Mouse (Mus musculus) layer of hippocampus, postnatal 10 days (tissue): Measurements from ENCODE around the gene Tlx2. TPM values are rescaled to one million over a fixed set of nuclear protein-coding genes. Genes with fewer than 3 reads are reported as not detected.
A peak's percentile ranks its signal among the peaks of the same experiment; 100 is the strongest.

Experiments used
- DNase-seq, 2 experiments: peaks; one replicate each; pipeline ENCODE4 v3.0.0; 2021; ENCODE audit warnings: low spot score in 2 of 2
- long read RNA-seq: library from polyadenylated mRNA; stranded (forward); transcript quantifications from one replicate; pipeline ENCODE4 v2.0.0, GENCODE M21; 2023
- total RNA-seq, 2 experiments: library from RNA; stranded (reverse); gene quantifications; 2 replicates each; pipeline ENCODE4 v1.2.3; 2021

Gene Tlx2
- not detected for total RNA-seq
- long read RNA-seq: 0 reads

DNA sequence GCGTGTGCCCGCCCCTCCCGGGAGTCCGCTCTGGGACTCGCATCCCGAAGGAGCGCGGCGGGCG lies at the start of gene Tlx2:
Gene Tlx2 (minus strand): TSS at position 47 of the 64 bp plus-strand sequence.
- no peak for DNase-seq

DNA sequence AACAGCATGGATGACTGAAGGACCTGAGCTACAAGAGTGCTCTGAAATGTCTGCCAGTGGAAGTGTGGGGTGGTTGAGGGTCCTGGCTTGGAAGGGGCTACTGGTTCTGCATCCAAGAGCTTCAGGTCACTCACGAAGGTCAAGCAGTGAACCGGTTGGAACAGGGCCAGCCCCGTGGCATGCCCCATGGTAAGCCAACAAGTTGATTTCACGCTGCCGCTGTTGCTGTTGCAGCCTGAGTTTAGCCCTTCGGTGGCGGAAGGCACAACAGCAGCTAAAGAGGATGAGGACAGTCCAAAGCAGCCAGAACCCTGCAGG lies 49.6 kb upstream of the Tlx2 start:
- DNase-seq: no peak

DNA sequence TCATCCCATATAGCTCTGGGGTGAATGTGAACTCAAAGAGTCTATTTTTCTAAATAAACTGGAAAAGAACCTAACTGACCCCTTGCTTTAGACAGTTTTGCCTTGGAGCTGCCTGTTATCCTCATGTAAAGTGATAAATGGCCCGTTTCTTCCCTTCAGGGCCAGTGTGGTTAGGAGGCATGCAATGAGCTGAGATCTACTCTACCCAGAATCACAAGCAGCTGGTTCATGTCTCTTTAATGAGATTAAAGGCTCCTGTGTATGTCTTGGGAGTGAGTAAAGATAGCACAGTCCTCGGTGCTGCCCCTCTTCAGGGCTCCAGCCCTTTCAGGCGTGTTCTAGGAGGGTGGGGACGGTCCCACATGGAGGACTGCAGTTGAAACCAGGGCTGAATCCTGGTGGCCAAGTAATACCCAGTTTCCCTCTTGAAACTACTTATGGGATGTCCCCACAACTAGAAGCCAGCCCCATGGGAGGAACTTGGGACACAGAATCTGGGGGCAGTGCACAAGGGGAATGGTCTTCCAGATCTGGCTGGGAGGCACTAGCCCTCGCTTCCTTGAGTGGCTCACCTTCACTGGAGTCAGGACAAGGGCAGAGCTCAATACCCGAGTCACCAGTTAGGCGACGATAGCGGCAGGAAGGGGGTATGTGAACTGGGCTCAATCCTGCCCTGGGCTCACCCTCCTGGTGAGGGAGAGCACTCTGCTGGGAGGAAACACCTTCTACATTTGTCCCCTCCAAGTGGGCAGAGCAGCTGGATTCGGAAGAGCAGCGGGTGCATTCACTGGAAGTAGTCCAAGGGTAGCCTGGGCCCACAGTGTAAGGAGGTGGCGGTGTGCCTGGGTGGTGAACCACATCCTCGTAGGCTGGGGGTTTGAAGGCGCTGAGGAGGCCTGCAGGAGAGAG lies 49.0 kb upstream of the Tlx2 start:
- DNase-seq: no peak

DNA sequence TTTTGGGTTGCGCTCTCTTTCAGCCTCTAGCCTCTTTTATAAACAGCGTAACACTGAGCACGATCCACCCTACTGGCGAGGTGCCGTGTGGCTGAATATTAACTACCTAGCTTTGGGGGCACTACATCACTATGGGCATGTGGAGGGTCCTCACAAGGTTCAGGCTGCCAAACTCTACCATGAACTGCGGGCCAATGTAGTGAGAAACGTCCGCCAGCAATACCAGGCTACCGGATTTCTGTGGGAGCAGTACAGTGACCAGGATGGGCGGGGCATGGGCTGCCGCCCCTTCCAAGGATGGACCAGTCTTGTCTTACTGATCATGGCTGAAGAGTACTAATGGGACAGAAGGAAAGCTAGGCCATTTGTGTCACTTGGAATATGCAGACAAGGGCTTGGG lies 48.3 kb upstream of the Tlx2 start:
- no peak for DNase-seq

DNA sequence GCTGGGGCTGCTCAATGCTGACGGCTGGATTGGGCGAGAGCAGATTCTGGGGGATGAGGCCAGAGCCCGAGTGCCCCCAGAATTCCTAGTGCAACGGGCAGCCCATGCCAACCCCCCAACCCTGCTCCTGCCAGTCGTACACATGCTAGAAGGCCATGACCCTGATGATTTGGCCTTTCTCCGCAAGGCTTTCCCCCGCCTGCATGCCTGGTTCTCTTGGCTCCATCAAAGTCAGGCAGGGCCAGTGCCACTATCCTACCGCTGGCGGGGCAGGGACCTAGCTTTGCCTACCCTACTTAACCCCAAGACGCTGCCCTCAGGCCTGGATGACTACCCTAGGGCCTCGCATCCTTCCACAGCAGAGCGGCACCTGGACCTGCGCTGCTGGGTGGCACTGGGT lies 47.5 kb upstream of the Tlx2 start:
- no peak for DNase-seq

DNA sequence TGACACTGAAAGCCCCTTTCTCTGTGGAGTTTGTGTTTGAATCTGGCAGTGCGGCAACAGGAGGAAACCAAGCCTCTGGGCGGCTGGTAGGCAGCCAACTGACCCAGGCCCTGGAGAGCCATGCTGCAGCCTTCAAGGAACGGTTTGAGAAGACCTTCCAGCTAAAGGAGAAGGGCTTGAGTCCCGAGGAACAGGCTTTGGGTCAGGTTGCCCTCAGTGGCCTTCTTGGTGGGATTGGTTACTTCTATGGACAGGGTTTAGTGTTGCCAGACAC lies 47.0 kb upstream of the Tlx2 start:
- DNase-seq: no peak

DNA sequence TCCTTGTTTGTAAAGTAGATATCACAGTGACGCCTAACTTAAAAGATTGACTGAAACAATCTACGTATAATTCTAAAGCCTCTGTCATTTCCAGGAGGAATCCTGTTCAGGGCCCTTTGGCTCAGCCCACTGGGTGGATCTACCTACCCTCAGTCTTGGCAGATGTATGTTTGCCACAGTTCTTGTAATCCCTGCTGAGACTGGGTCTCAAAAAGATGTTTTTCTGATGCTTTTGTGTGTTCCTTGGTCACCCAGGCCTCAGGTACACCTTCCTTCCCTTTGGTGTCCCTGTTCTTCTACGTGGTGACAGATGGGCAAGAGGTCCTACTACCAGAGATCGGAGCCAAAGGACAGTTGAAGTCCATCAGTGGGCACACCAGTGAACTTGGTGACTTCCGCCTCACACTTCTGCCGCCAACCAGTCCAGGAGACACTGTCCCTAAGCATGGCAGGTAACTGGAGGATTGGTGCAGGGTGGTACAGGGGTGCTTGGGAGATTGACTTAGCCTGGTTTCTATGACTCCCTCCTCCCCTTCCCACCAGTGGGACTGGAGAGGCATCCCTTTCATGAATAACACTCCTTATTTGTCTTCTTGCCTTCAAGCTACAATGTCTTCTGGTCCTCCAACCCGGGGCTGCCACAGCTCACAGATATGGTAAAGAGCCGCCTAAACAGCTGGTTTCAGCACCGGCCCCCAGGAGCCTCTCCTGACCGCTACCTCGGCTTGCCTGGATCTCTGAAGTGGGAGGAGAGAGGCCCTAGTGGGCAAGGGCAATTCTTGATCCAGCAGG lies 46.5 kb upstream of the Tlx2 start:
- DNase-seq: no peak

DNA sequence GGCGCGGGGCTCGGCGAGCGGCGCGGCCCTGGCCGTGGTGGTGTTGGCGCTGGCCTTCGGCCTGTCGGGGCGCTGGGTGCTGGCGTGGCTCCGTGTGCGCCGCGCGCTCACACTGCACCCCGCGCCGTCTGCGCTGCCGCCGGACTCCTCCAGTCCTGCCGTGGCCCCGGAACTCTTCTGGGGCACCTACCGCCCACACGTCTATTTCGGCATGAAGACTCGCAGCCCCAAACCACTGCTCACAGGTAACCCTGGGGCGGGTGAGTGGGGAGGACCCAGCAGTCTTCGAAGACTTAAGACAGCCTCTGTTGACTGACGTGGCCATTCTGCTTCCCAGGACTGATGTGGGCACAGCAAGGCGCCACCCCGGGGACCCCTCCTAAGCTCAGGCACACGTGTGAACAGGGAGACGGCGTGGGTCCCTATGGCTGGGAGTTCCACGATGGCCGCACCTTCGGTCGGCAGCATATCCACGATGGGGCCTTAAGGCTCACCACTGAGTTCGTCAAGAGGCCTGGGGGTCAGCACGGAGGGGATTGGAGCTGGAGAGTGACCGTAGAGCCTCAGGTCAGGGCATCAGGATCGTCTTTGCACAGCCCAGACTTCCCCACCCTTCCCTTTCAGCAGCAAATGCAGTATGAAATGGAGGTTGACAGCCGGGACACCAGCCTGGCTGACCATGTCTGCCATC lies 45.7 kb upstream of the Tlx2 start:
- no peak for DNase-seq

DNA sequence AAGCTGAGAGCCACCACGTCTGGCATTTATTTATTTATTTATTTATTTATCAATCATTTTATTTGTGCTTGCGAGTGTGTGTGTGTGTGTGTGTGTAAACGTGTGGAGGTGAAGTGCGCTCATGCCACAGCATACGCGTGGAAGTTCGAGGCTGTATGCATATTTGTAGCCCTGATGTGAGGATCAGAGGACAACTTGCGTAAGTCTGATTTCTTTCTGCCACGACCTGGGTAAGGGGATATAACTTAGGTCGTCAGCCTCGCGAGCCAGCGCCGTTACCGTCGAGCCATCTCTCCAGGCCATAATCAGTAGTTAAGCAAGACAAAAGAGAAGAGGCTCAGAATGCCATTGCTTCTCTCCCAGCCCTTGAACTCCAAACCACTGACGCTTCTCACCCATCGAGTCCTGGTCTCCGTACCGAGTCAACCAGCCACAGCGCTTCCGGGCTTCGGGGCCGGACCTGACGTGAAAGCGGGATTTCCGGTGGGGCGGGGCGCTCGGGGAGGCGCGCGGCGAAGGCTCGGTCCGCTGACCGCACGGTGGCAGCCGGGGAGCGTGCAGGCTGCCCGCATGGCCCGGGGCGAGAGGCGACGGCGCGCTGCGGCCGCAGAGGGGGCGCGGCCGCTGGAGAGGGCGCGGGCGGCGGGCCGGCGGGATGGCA lies 45.0 kb upstream of the Tlx2 start, which contains the start of gene Mogs:
Gene Mogs (plus strand): TSS at position 486 of the 661 bp plus-strand sequence.
- DNase-seq: peak; percentile 91 to 94

DNA sequence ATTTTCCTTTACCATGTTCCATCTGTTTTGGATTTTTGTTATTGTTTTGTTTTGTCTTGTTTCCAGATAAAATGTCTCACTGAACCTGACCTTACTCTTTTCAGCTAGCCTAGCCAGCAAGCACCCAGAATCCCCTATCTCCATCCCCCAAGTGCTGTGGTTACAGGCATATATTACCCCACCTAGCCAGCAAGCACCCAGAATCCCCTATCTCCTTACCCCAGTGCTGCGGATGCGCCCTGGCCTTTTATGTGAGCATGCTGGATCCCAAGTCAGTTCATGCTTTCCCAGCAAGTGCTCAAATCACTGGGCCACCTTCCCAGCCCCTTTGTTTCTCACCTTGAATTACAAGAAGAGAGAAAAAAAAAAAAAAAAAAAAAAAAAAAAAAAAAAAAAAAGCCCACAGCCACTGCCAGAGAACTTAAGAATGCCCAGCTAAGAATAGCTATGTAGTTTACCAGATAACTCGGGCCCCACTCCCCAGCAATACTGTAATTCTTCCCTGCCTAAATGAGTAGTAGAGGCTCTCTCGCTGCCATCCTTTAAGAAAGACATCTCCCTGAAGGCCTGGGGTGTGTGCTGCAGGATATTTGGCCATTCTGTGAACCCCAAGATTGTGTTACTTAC lies 41.5 kb upstream of the Tlx2 start:
- no peak for DNase-seq

DNA sequence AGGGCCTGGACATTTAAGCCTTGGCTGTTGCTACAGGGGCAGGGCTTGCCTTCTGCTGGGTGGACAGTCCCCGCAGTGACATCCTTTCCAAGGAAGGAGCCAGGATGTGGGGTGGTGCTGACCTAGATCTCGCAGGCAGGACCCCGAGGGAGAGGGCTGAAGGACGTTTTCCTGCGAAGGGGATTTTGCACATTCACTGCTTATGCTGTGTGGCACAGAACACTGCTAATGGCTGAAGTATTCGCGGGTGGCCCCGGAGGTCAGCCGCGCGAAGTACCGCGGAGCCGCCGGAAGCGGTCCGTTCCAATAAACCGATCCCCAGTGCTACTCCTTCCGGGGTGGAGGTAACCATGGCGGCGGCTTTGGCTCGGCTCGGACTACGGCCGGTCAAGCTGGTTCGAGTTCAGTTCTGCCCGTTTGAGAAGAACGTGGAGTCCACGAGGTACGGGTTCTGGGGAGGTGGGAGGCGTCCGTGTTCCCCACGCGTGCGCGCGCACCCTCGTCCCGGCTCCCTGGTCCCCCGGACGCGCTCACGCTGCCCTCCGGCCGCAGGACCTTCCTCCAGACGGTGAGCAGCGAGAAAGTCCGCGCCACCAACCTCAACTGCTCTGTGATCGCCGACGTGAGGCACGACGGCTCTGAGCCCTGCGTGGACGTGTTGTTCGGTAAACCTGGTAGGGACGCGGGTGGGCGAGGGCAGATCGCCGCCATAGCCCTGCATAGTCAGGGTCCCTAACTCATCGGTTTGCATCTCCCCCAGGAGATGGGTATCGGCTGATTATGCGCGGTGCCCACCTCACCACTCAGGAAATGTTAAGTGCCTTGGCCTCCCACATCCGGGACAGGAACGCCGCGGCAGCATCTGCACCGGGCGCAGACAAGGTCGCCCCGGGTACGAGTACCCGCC lies 38.9 kb upstream of the Tlx2 start, which contains the start of gene Mrpl53:
Gene Mrpl53 (plus strand): TSS at position 279 of the 907 bp plus-strand sequence.
- peak; percentile 82 to 84 for DNase-seq

DNA sequence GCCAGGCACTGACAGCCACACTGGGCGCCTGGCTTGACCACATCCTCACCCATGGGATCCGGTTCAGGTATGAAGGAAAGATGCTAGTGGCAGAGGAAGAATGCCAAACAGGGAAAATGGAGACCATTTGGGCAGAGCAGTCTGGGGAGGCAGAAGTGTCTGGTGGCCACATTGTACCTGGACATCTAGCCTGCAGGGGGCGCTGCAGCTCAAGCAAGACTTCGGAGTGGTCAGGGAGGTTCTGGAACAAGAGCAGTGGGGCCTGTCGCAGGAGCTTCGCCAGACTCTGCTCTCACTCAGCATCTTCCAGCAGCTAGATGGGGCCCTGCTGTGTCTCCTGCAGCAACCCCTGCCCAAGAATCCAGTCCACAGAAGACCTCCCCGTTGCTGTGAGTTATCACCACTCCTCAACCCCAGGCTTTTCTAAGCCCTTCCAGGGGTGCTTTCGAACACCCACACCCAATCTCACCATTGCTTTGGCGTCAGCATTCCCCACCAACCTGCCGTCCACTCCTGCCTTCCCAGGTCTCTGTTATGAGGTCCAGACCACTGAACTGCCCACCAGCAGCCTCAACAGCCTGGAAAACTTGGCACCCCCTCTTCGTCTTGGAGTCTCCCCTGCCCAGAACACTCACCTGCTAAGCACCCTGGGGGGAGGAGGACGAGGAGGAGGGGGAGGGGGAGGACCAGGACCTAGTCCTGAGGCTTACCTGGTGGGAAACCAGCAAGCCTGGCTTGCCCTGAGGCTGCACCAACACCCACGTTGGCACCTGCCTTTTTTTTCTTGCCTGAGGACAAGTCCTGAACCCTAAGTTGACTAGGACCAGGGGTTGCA lies 37.7 kb upstream of the Tlx2 start:
- DNase-seq: peak; percentile 77 to 78

DNA sequence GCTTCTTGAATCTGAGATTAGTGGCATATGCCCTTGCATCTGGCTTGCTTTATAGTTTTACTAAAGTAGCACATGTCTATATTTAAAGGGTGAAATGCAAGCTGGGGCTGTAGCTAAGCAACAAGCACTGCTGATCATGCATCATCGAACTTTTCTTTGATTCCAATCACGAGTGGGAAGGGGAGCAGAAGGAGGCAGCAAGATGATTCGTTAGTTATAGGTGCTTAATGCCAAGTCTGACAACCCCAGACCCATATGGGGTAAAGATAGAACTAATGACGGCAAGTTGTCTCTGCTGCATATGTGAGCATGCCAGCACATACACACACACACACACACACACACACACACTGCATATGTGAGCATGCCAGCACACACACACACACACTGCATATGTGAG lies 34.1 kb upstream of the Tlx2 start:
- no peak for DNase-seq

DNA sequence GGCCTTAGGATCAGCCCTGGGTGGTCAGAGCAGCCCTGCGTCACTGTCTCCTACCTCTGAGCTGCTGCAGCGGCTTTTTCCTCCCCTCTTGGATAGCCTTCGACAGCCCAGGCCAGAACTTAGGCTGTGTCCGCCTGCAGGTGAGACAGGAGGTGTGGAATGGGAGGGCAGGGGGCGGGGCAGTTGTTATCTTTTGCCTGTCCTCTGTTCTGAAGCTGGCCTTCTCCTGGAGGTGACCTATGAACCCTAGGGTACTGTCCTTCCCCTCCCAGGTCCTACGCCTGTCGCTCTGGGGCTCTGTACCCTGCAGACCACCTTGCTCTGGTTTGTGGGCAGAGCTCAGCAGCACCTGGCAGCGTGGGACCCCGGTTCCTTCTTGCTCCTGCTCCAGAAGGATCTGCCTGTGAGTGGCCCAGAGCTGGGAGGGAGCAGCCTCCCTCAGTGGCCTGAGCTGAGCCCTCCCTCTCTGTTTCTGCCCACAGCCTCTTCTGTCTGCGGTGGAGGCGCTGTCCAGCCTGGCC lies 33.1 kb upstream of the Tlx2 start:
- peak in 1 of 2 experiments; percentile 17 for DNase-seq

DNA sequence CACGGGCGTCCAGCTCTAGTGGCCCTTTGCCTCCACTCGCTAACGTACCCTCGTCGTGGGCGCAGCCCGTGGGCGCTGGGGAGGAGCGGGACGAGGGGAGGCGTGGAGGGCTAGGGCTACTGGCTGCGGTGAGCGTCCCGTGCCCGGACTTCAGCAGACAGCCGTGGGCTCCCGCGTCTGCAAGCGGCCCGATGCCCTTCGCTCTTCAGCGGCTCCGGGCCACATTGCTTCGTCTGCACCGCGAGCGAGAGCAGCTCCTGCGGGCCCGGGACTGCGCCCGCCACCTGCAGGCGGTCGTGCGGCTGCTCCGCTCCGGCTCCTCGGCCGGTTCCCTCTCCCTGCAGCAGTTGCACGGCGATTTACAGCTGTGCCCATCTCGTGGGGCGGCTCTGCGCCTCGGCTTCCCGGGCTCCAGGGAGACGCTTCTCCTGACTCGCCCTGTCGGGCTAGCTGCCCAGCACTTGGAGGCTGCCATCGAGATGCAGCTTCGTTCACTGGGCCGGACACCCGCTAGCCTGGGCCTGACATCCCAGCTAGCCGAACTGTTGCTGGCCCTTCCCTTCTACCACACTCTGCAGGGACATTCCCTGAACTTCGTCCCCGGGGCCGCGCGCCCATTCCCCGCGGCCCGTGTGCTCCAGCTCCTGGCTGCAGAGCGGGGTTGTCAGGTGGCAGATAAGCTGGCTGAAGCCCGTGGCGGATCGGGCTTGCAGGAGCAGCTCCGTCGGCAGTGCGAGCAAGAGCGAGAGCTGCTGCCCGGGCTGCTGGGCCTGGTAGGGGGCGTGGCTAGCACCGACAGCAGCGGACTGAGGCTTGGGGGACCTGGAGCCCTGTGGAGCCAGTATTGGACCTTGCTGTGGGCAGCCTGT lies 31.8 kb upstream of the Tlx2 start:
- peak; percentile 63 to 75 for DNase-seq

DNA sequence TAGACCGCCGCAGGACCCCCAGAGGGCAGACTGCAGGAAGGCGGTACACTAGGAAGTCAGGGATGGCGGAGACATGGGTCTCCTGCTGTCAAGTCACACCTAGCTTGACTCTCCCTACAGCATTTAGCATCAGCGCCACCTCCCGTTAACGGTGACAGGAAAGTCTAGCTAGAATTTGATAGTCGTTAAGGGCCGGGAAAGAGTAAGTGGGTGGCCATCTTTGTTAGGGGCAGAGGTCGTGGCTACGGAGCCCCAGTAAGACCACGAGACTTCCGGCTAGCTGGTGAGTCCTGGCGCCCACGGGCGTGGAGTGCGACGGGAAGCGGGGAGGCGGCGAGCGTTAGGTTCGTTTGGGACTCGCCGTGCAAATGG lies 31.2 kb upstream of the Tlx2 start, which contains the start of the genes Ccdc142 and Gm42688:
Gene Ccdc142 (plus strand): TSS at position 286 of the 372 bp plus-strand sequence.
Gene Gm42688 (plus strand): TSS at position 302 of the 372 bp plus-strand sequence.
- DNase-seq: peak; percentile 86 to 90

DNA sequence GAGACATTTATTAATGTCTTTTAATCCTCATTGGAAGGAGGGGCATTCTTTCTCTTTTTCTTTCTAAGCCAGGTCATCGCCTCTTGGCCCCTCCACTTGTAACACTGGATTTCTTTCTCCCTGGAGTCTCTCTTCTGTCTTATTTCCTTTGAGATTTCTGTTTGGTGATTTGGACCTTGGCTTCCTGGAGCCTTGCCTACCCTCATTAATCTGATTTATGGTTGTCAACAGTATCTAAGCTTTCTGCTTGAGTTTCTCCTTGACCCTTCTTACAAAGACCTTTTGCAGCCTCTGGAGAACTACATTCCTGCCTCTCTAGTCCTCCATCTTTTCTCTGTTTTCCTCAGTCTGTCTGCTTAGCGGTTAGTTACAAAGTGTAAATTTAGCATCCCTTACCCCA lies 28.3 kb upstream of the Tlx2 start:
- no peak for DNase-seq

DNA sequence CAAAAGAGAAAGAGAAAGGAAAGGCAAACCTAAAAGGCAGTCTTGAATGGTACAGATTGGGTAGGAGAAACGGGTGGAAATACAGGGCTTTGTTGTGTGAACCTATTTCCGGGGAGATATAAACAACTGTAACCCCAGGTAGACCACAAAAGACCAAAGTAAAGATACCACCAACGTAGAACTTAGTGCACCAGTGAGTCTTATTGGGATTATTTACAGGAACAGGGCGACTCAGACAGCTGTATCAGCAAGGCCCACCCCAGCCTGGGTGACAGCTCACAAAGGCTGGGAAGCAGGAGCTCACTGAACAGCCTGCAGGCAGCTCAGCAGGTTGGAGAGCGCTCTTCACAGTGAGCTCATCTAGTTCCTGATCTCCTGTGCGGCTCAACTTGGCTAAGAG lies 25.9 kb upstream of the Tlx2 start:
- no peak for DNase-seq
